Mouse (Mus musculus): ENCODE data around the gene Sec11a. TPM values are rescaled to one million over a fixed set of nuclear protein-coding genes. Genes with fewer than 3 reads are reported as not detected.
A peak's percentile ranks its signal among the peaks of the same experiment; 100 is the strongest.

Gene Sec11a
- polyA plus RNA-seq, 1 experiment from 2014 or later, result 208 TPM

DNA sequence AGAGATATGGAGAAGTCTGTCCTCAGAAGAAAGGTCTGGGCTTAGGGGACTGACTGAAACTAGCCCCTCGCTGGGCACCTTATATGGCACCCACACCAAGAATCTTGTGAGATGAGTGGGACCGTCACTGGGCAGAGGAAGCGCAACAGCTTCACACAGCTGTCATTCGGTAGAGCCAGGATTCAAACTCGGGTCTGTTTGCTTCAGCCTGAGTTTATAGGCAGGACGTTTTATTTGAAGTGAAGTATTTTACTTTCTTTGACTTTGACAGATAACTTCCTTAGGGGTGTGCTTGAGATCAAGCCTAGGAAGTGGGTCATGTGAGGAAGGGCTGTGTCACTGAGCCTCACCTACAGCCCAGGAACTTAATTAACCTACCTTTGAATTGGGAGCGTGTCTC lies 82.1 kb downstream of the Sec11a start:
- Histone ChIP-seq H3K4me3 (no peak overlapping the region), H3K36me3 (peaks cover 70% of the 10 kb centered on the region), H3K27ac (no peak overlapping the region), H3K9ac (no peak overlapping the region), H3K4me1 (peaks cover 21% of the 10 kb centered on the region), H3K4me2 (replicated peaks) (no peak overlapping the region), H3K9me3 (no peaks in the 10 kb centered on the region), H3K27me3 (no peaks in the 10 kb centered on the region)
- 91% methylated on average over 7 of the region's 7 CpGs for WGBS
- no peak for ATAC-seq (ENCODE audit: insufficient number of reproducible peaks, insufficient read depth, low FRiP score, low TSS enrichment)

DNA sequence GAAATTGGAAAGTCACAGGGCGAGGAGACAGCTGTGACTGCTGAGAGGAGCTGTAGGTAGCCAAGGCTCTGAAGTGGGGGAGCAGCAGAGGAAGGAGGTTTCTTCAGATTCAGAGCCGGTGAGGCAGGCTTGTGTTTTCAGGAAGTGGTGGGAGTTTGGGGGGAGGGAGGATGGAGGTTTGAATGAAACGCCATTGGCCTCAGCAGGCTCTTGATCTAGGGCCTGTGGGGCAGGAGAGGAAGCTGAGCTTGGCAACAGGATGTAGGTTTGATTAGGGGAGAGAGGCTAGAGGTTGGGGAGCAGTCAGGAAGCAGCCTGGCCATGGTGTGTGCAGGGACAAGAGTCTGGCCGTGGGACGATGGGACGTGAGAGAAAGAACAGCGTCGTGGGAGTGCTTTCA lies 82.7 kb downstream of the Sec11a start:
- no peak overlapping the region for H3K4me3 ChIP-seq
- no peak for ATAC-seq (ENCODE audit: insufficient number of reproducible peaks, insufficient read depth, low FRiP score, low TSS enrichment)
- 70% methylated on average over 8 of the region's 8 CpGs for WGBS
- H3K36me3 ChIP-seq, result peaks cover 63% of the 10 kb centered on the region
- no peak overlapping the region for H3K4me2 ChIP-seq (replicated peaks)
- H3K27me3 ChIP-seq, result no peaks in the 10 kb centered on the region
- no peak overlapping the region for H3K27ac ChIP-seq
- H3K9ac ChIP-seq, result no peak overlapping the region
- no peaks in the 10 kb centered on the region for H3K9me3 ChIP-seq
- peaks cover 21% of the 10 kb centered on the region for H3K4me1 ChIP-seq

DNA sequence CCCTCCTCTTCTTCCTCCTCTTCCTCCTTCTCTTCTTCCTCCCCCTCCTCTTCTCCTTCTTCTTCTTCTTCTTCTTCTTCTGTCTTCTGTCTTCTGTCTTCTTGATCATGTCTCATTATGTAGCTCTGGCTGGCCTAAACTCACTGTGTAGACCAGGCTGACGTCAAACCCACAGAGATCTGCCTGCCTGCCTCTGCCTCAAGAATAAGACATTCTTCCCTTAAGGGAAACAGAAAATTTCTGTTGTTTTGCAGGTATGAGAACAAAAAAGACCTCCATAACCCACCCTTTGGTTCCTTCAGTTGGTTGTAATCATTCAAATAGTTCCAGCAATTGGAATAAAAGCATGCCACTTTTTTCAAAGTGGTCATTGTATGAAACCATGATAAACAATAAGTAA lies 83.4 kb downstream of the Sec11a start:
- H3K4me2 ChIP-seq (replicated peaks), result no peak overlapping the region
- peaks cover 56% of the 10 kb centered on the region for H3K36me3 ChIP-seq
- H3K4me1 ChIP-seq, result peaks cover 21% of the 10 kb centered on the region
- H3K27ac ChIP-seq, result no peak overlapping the region
- 77% methylated on average over 1 of the region's 1 CpGs for WGBS
- no peak overlapping the region for H3K9ac ChIP-seq
- H3K9me3 ChIP-seq, result no peaks in the 10 kb centered on the region
- ATAC-seq (ENCODE audit: insufficient number of reproducible peaks, insufficient read depth, low FRiP score, low TSS enrichment), result no peak
- no peak overlapping the region for H3K4me3 ChIP-seq
- H3K27me3 ChIP-seq, result no peaks in the 10 kb centered on the region

GRCm38 (mm10) chr7:80863520-80863919 lies 84.1 kb downstream of the Sec11a start:
- peaks cover 51% of the 10 kb centered on the region for H3K36me3 ChIP-seq

DNA sequence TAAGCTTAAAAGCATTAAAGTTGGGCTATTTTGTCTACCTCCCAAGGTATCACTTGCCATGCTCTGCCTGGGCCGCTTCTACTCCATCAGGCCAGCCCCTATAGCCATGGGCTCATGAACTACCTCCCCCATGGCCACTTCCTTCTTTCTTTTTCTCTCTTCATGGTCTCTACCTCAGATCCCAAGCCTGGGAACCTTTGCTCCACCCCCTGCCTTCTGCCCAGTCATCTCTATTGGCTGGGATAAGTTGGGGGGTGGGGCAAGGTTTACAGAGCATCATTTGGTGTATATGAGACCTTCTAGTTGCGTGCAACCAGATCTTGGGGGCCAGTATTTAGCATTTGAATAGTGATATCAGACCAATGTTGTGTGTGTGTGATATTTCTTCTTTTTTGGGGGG lies 85.1 kb downstream of the Sec11a start:
- H3K9me3 ChIP-seq, result no peaks in the 10 kb centered on the region
- peaks cover 40% of the 10 kb centered on the region for H3K36me3 ChIP-seq
- WGBS, result 93% methylated on average over 2 of the region's 2 CpGs
- 0 out of 2 replicates have a peak overlapping the region, but pooled peaks have one; percentile 10 for H3K4me3 ChIP-seq
- peaks cover 21% of the 10 kb centered on the region for H3K4me1 ChIP-seq
- no peak for ATAC-seq (ENCODE audit: insufficient number of reproducible peaks, insufficient read depth, low FRiP score, low TSS enrichment)
- H3K27ac ChIP-seq, result no peak overlapping the region
- H3K9ac ChIP-seq, result no peak overlapping the region
- H3K4me2 ChIP-seq (replicated peaks), result peak overlapping the region; percentile 75
- H3K27me3 ChIP-seq, result no peaks in the 10 kb centered on the region

More at GRCm38 (mm10) chr7:80863520-80863919, 84.1 kb downstream of the Sec11a start:
- Histone ChIP-seq H3K27me3 (no peaks in the 10 kb centered on the region), H3K4me1 (peaks cover 21% of the 10 kb centered on the region), H3K4me2 (replicated peaks) (no peak overlapping the region), H3K4me3 (no peak overlapping the region), H3K9ac (0 out of 2 replicates have a peak overlapping the region, but pooled peaks have one; percentile 8), H3K27ac (no peak overlapping the region), H3K9me3 (no peaks in the 10 kb centered on the region)
- ATAC-seq (ENCODE audit: insufficient number of reproducible peaks, insufficient read depth, low FRiP score, low TSS enrichment), result no peak
- WGBS, result 84% methylated on average over 5 of the region's 5 CpGs

GRCm38 (mm10) chr7:80860729-80861274 lies 86.8 kb downstream of the Sec11a start, which contains the start of gene Zscan2:
Gene Zscan2, plus strand, starts transcription at chr7:80860920.
- H3K9ac ChIP-seq, result peak within 1 kb of the TSS; percentile 92
- H3K27ac ChIP-seq, result peak within 1 kb of the TSS; percentile 88
- ATAC-seq (ENCODE audit: insufficient number of reproducible peaks, insufficient read depth, low FRiP score, low TSS enrichment), result peak; percentile 98
- WGBS, result under 1% methylated on average over 40 of the region's 40 CpGs
- no peaks in the 10 kb centered on the region for H3K27me3 ChIP-seq
- H3K9me3 ChIP-seq, result no peaks in the 10 kb centered on the region
- H3K4me1 ChIP-seq, result peaks cover 21% of the 10 kb centered on the region
- H3K4me2 ChIP-seq (replicated peaks), result peak within 1 kb of the TSS; percentile 81
- peak within 1 kb of the TSS; percentile 84 for H3K4me3 ChIP-seq
- H3K36me3 ChIP-seq, result peaks cover 27% of the 10 kb centered on the region

DNA sequence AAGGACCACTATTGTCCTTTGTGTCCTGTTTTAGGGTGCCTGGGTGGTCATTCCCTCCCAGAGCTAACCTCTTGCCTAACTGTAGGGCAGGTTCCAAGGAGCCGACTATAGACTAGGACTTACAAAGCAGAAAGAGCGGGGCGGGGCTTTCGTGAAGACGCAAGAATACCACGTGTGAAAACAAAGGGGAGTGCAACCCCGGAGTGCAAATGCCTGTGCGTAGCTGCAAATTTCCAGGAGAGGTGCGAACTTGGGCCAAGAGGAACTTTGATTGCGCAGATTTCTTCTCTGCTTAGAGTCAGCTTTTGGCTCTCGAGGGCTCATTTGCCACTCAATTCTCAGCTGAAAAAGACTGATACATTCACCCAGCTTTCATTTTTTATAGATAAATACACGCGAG lies 87.4 kb downstream of the Sec11a start:
- Histone ChIP-seq H3K27me3 (no peaks in the 10 kb centered on the region), H3K4me1 (peaks cover 21% of the 10 kb centered on the region), H3K4me2 (replicated peaks) (peak overlapping the region; percentile 81), H3K27ac (0 out of 2 replicates have a peak overlapping the region, but pooled peaks have one; percentile 88), H3K36me3 (peaks cover 21% of the 10 kb centered on the region), H3K4me3 (peak overlapping the region; percentile 84), H3K9me3 (no peaks in the 10 kb centered on the region), H3K9ac (peak overlapping the region; percentile 49)
- WGBS, result under 1% methylated on average over 13 of the region's 13 CpGs
- peak; percentile 66; the same call in 1 of the 2 replicates for ATAC-seq (ENCODE audit: insufficient number of reproducible peaks, insufficient read depth, low FRiP score, low TSS enrichment)

DNA sequence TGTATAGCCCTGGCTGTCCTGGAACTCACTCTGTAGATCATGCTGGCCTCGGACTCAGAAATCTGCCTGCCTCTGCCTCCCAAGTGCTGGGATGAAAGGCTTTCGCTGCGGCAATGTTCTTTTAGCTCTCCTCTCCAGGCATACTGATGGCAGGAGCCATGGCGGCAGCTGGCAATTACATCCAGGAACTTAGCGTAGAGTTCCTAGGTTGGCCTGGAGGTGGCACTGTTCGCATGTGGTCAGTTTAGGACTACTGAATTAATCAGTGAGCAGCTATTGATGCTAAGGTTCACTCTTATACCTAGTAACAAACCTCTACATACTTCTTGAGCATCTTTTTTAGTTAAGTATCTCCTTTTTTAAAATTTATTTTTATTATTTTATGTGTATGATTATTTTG lies 90.4 kb downstream of the Sec11a start:
- Histone ChIP-seq H3K36me3 (no peaks in the 10 kb centered on the region), H3K4me2 (replicated peaks) (no peak overlapping the region), H3K27ac (no peak overlapping the region), H3K4me3 (no peak overlapping the region), H3K9ac (no peak overlapping the region), H3K4me1 (peaks cover 8% of the 10 kb centered on the region; the same call in 1 of the 2 replicates), H3K27me3 (no peaks in the 10 kb centered on the region), H3K9me3 (0 out of 2 replicates have a peak, but pooled peaks cover 3% of the 10 kb centered on the region)
- 26% methylated on average over 6 of the region's 6 CpGs for WGBS
- ATAC-seq (ENCODE audit: insufficient number of reproducible peaks, insufficient read depth, low FRiP score, low TSS enrichment), result no peak

DNA sequence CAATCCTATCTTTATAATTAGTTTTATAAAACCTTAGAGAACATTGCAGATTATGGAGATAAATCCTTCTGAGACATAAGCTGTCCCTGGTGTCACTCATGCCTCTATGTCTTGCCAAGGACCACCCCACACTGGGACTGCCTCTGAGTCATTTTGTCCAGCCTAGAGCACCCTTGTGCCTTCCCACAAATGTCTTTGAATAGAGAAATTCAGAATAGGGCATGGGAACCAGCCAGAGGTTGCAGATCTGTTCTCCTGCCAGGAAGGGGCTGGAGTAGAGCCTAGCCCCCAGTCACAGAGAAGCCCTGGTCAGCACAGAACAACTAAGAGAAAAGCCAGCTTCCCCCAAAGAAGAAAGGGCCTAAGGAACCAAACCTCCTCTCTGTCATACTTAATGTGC lies 92.3 kb downstream of the Sec11a start:
- Histone ChIP-seq H3K27me3 (no peaks in the 10 kb centered on the region), H3K9ac (no peak overlapping the region), H3K4me1 (no peaks in the 10 kb centered on the region), H3K36me3 (no peaks in the 10 kb centered on the region), H3K4me3 (no peak overlapping the region), H3K27ac (no peak overlapping the region), H3K9me3 (0 out of 2 replicates have a peak, but pooled peaks cover 3% of the 10 kb centered on the region), H3K4me2 (replicated peaks) (no peak overlapping the region)
- ATAC-seq (ENCODE audit: insufficient number of reproducible peaks, insufficient read depth, low FRiP score, low TSS enrichment), result no peak

Other genes starting within 250 kb of the Sec11a start
- 43.2 and 45.1 TPM in 2 replicates for gene Iqgap1, start 121.8 kb downstream of the Sec11a start, polyA plus RNA-seq (2016; fragmentation: Nextera tagmentation; extraction: Ambion mirVana)
- 3.6 and 5.2 TPM in 2 replicates for gene Zscan2, start 86.9 kb downstream of the Sec11a start, polyA plus RNA-seq (2016; fragmentation: Nextera tagmentation; extraction: Ambion mirVana)
- 32.8 and 34.6 TPM in 2 replicates for gene Wdr73, start 46.5 kb downstream of the Sec11a start, polyA plus RNA-seq (2016; fragmentation: Nextera tagmentation; extraction: Ambion mirVana)
- 6.1 and 6.2 TPM in 2 replicates for gene Nmb, start 42.7 kb downstream of the Sec11a start, polyA plus RNA-seq (2016; fragmentation: Nextera tagmentation; extraction: Ambion mirVana)
- gene Zfp592, start 45.9 kb upstream of the Sec11a start, polyA plus RNA-seq (2016; fragmentation: Nextera tagmentation; extraction: Ambion mirVana), result 13.7 and 14.1 TPM in 2 replicates
- gene Alpk3, start 109.8 kb upstream of the Sec11a start, polyA plus RNA-seq (2016; fragmentation: Nextera tagmentation; extraction: Ambion mirVana), result 0.73 and 1.00 TPM in 2 replicates
- gene Slc28a1, start 167.0 kb upstream of the Sec11a start, polyA plus RNA-seq (2016; fragmentation: Nextera tagmentation; extraction: Ambion mirVana), result 0.08 TPM in 1 of 2 replicates, not detected in the other

Data from embryonic facial prominence, embryonic 12.5 days (tissue).